Mouse (Mus musculus) intestine, embryonic 14.5 days (tissue): ENCODE results near the gene Mettl23. TPM values are rescaled to one million over a fixed set of nuclear protein-coding genes. Genes with fewer than 3 reads are reported as not detected.

Experiments used
- ATAC-seq: fragments of 200-750 bp; cut with Nextera tagmentation; replicated peaks from 2 replicates; pipeline ENCODE4 v1.8.0; 2017; ENCODE audit warnings: low read depth, moderate number of reproducible peaks, moderate TSS enrichment, moderate library complexity; ENCODE audit not compliant: low FRiP score, low TSS enrichment
- DNase-seq: peaks from one replicate; pipeline ENCODE4 v3.0.0-alpha.2; 2018; ENCODE audit warnings: low spot score
- H3K27ac ChIP-seq: fragments of 300-500 bp; sonication (generic); 2 replicates; pipeline ENCODE4 v1.5.1; 2014; ENCODE audit warnings: low read depth, mild to moderate bottlenecking, control low read depth
- H3K27me3 ChIP-seq: fragments of 300-500 bp; sonication (generic); replicated peaks from 2 replicates; pipeline ENCODE4 v1.6.1; 2014; ENCODE audit warnings: low read length, control low read depth; ENCODE audit not compliant: control insufficient read depth, insufficient read depth
- H3K36me3 ChIP-seq: fragments of 300-500 bp; sonication (generic); 2 replicates; pipeline ENCODE4 v1.6.1; 2014; ENCODE audit warnings: low read length, control low read depth; ENCODE audit not compliant: control insufficient read depth, insufficient read depth
- H3K4me1 ChIP-seq: fragments of 300-500 bp; sonication (generic); replicated peaks from 2 replicates; pipeline ENCODE4 v1.6.1; 2014; ENCODE audit warnings: low read length, control low read depth, mixed read lengths; ENCODE audit not compliant: control insufficient read depth, insufficient read depth
- H3K4me2 ChIP-seq: fragments of 300-500 bp; sonication (generic); 2 replicates; pipeline ENCODE4 v1.6.1; 2014; ENCODE audit warnings: low read length
- H3K4me3 ChIP-seq: fragments of 300-500 bp; sonication (generic); 2 replicates; pipeline ENCODE4 v1.5.1; 2014; ENCODE audit warnings: low read depth, low read length, control low read depth, mixed read lengths
- H3K9ac ChIP-seq: fragments of 300-500 bp; sonication (generic); 2 replicates; pipeline ENCODE4 v1.6.1; 2014; ENCODE audit warnings: mild to moderate bottlenecking, low read length
- H3K9me3 ChIP-seq: fragments of 300-500 bp; sonication (generic); 2 replicates; pipeline ENCODE4 v1.6.1; 2016; ENCODE audit warnings: low read length, control low read depth; ENCODE audit not compliant: control insufficient read depth
- WGBS: fragments of 180-500 bp; shearing (Covaris S2); extraction: QIAGEN DNeasy Blood & Tissue Kit; methylation state at CpG from one replicate; pipeline ENCODE4 v1.1.7; 2014; 5-methylcytosine and 5-hydroxymethylcytosine counted together
- polyA plus RNA-seq: library from polyadenylated mRNA; unstranded; fragments of >200 nt; fragmentation: Nextera tagmentation; extraction: Ambion mirVana; gene quantifications from 2 replicates; pipeline ENCODE4 v1.2.1, GENCODE M21; 2014

Mettl23 gene
- polyA plus RNA-seq, 1 experiment from 2014 or later = 70.3 TPM

DNA sequence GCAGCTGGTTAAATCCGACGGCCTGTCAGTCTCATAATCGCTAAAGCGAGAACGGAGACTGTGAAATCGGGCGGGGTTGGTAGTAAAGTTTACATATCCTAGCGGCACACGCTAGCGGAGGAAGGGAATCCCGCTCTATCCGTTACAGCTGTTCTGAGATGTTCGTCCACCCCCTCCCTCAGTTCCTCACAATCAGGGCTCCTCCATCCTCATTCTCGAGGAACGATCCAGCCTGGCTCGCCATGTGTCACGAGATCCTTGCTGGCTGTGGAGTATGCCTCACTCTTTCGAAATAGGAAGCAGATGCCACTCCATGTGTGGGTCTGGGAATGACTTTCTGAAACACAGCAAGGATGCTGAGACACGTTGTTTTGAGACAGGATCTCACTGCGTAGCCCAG, 30.9 kb downstream of the Mettl23 start:
- no peak for DNase-seq
- no peak for ATAC-seq
- Histone ChIP-seq H3K9me3 (no peaks in the 10 kb centered on the region), H3K4me3 (no peak overlapping the region), H3K27ac (no peak overlapping the region), H3K4me2 (no peak overlapping the region), H3K36me3 (peaks cover 51% of the 10 kb centered on the region), H3K4me1 (no peaks in the 10 kb centered on the region), H3K27me3 (no peaks in the 10 kb centered on the region), H3K9ac (no peak overlapping the region)
- 92% methylated on average over 20 of the region's 20 CpGs for WGBS

DNA sequence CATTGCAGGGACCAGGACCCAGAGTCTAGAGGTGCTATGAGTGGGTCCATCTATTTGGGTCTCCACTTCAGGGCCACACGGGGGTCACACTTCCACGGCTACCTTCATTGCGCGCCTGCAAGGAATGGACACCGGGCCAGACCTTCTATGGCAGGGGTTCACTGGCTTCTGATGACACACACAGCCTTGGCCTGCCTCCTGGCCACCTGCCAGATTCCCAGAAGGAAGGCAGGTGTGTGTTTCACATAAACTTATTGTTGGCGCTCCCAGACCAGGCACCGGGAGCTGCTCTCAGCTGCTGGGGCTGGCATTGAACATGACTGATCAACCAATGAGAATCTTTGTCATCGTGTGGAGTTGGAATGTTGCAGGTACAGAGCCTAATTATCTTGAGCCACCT, 35.4 kb downstream of the Mettl23 start:
- Histone ChIP-seq H3K9me3 (no peaks in the 10 kb centered on the region), H3K27ac (no peak overlapping the region), H3K27me3 (no peaks in the 10 kb centered on the region), H3K4me3 (no peak overlapping the region), H3K4me2 (no peak overlapping the region), H3K36me3 (peaks cover 16% of the 10 kb centered on the region), H3K9ac (no peak overlapping the region), H3K4me1 (no peaks in the 10 kb centered on the region)
- 78% methylated on average over 8 of the region's 8 CpGs for WGBS
- ATAC-seq = no peak
- DNase-seq = no peak

DNA sequence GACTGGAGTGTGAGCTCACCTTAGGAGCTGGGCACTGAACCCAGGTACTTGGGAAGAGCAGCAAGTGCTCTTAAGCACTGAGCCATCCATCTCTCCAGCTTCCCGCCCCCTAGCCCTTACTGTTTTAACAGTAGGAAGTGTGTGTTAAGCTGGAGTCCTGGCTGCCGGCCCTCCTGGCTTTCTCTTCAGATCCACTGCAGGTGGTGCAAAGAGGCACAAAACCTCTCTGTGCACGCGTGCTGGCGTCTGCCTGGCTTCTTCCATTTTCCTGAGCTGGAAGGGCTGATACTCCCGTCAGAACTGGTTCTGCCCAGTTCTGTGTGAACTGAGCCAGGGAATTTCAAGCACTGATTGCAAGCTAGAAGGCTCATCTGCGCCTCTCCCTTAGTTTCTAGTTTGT, 37.8 kb downstream of the Mettl23 start:
- Histone ChIP-seq H3K9me3 (no peaks in the 10 kb centered on the region), H3K36me3 (0 out of 2 replicates have a peak, but pooled peaks cover under 1% of the 10 kb centered on the region), H3K4me1 (peaks cover 4% of the 10 kb centered on the region; the same call in 1 of the 2 replicates), H3K27me3 (no peaks in the 10 kb centered on the region), H3K4me2 (no peak overlapping the region), H3K9ac (no peak overlapping the region), H3K27ac (no peak overlapping the region), H3K4me3 (no peak overlapping the region)
- ATAC-seq (no peak), DNase-seq (no peak)
- 59% methylated on average over 7 of the region's 7 CpGs for WGBS

DNA sequence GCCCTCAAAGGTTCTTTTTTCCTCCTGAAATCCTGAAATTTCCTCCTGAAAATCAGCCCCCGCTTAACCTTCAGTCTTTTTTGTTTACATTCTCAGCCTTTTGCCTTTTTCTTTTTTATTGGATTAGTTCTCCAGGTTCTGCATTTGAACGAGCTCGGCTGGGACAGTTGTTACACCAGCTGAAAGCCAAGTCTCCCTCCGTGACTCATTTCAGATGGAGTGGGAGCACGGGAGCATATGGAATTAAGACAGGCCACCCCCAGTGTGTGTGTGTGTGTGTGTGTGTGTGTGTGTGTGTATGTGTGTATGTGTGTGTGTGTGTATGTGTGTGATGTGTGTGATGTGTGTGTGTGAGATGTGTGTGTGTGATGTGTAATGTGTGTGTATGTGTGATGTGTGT, 38.4 kb downstream of the Mettl23 start:
- Histone ChIP-seq H3K4me1 (peaks cover 4% of the 10 kb centered on the region; the same call in 1 of the 2 replicates), H3K36me3 (no peaks in the 10 kb centered on the region), H3K4me3 (no peak overlapping the region), H3K27me3 (no peaks in the 10 kb centered on the region), H3K9ac (no peak overlapping the region), H3K9me3 (no peaks in the 10 kb centered on the region), H3K27ac (no peak overlapping the region), H3K4me2 (no peak overlapping the region)
- no peak for DNase-seq
- ATAC-seq = no peak
- WGBS = 59% methylated on average over 5 of the region's 5 CpGs

DNA sequence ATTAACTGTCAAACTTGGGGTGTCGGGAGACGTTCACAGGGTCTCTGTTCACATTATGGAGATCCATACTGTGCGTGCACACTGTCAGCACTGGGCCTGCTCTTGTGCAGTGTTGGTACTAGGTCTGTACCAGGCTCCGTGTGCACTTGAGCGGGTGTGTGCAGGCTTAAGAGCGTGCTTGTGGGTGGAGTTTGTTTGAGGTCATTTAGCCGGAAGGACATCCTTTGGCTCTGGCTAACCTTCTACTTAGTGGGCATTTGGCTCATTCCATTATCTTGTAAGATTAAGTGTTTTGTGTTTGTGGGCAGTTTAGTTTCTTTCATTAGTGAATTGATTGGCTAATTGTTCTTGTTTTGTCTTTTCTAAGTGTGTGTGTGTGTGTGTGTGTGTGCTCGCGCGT, 39.4 kb downstream of the Mettl23 start:
- no peak overlapping the region for H3K4me2 ChIP-seq
- no peak for DNase-seq
- H3K4me3 ChIP-seq = no peak overlapping the region
- H3K9ac ChIP-seq = no peak overlapping the region
- no peaks in the 10 kb centered on the region for H3K27me3 ChIP-seq
- 74% methylated on average over 10 of the region's 10 CpGs for WGBS
- peaks cover 4% of the 10 kb centered on the region; the same call in 1 of the 2 replicates for H3K4me1 ChIP-seq
- ATAC-seq = no peak
- H3K9me3 ChIP-seq = no peaks in the 10 kb centered on the region
- no peaks in the 10 kb centered on the region for H3K36me3 ChIP-seq
- no peak overlapping the region for H3K27ac ChIP-seq

DNA sequence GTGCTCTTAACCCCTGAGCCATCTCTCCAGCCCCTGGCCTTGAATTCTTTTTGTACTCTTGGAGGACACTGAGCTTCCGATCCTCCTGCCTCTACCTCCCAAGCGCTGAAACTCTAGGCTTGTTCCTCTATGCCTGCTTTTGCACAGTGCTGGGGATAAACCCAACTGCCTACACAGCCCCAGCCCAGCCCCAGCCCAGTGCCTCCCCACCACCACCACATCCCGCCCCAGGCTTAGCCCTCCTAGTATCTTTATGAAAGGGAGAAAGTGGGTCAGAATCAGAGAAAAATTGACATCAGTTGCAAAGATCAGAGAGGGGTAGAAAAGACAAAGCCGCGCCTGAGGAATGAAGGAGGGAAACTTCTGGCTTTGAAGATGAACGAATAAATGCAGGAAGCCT, 41.0 kb downstream of the Mettl23 start:
- DNase-seq = no peak
- no peak overlapping the region for H3K4me2 ChIP-seq
- no peak overlapping the region for H3K4me3 ChIP-seq
- 86% methylated on average over 6 of the region's 6 CpGs for WGBS
- no peaks in the 10 kb centered on the region for H3K27me3 ChIP-seq
- H3K4me1 ChIP-seq = peaks cover 4% of the 10 kb centered on the region; the same call in 1 of the 2 replicates
- no peak for ATAC-seq
- H3K9me3 ChIP-seq = no peaks in the 10 kb centered on the region
- H3K9ac ChIP-seq = no peak overlapping the region
- no peaks in the 10 kb centered on the region for H3K36me3 ChIP-seq
- H3K27ac ChIP-seq = no peak overlapping the region

DNA sequence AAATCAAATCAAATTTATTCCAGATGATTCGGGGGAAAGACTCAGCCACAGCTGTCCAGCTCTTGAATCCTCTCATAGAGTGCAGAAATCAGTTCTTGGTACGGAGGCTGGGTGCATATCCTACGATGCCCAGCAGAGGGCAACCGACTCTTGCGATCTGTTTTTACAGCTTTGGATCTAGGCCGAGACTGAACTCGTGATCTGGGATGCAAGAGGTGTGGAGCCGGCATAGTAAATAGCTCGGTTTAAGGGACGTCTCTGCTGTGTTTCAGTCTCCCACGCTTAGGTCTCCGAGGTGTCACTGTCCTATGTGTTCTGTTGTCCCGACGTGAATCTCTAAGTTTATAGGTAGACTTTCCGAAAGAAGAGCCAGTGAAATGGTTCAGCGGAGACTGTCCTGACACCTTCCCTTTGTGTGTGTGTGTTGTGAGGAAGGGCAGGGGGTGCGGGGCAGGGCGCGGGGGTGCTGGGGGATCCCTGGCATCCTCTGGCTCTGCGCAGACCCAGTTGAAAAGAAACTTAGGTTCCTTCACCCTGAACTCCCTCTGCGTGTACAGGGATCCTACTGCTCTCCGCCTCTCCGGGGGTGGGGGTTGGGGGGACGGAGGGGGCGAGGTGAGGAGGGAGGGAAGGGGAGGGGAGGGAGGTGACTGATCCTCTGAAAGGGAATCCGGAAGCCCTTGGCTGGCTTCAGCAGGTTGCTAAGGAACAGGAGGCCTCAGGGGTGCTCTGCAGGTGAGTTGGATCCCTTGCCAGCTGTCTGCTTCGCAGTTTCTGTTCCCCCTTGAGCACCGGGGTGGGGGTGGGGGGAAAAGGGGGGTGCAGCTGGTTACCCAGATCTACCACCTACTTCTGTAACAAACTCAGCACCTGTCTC, 42.4 kb downstream of the Mettl23 start:
- Histone ChIP-seq H3K27ac (no peak overlapping the region), H3K4me3 (peak overlapping the region; percentile 21), H3K27me3 (0 out of 2 replicates have a peak, but pooled peaks cover 1% of the 10 kb centered on the region), H3K36me3 (no peaks in the 10 kb centered on the region), H3K4me2 (peak overlapping the region; percentile 53), H3K9ac (peak overlapping the region; percentile 7; the same call in 1 of the 2 replicates), H3K9me3 (no peaks in the 10 kb centered on the region), H3K4me1 (peaks cover 4% of the 10 kb centered on the region; the same call in 1 of the 2 replicates)
- 4% methylated on average over 28 of the region's 28 CpGs for WGBS
- peak; percentile 93 for DNase-seq
- peak; percentile 43; the same call in 1 of the 2 replicates for ATAC-seq

DNA sequence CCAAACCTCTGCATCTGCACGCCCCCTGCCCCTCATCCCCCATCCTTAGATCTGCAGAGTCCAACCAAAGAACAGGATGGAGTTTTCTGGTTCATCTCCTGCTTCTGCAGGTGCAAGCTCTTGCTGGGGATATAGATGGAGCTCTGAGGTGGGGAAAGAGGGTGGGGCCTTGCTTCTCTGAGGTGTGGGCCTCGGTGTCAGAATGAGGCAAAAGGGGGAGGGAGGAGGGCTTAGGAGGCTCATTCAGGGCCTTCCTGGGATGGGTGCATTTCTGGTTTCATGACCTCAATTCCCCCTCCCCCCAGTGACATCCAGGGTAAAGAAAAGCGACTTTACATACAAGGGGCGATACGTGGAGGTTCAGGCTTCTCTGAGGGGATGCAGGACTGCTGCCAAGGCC, 44.1 kb downstream of the Mettl23 start:
- 0 out of 2 replicates have a peak, but pooled peaks cover 3% of the 10 kb centered on the region for H3K27me3 ChIP-seq
- peaks cover 4% of the 10 kb centered on the region; the same call in 1 of the 2 replicates for H3K4me1 ChIP-seq
- H3K9me3 ChIP-seq = no peaks in the 10 kb centered on the region
- H3K36me3 ChIP-seq = no peaks in the 10 kb centered on the region
- H3K4me3 ChIP-seq = no peak overlapping the region
- no peak overlapping the region for H3K27ac ChIP-seq
- no peak overlapping the region for H3K4me2 ChIP-seq
- DNase-seq (no peak), ATAC-seq (no peak)
- H3K9ac ChIP-seq = no peak overlapping the region
- WGBS = 52% methylated on average over 5 of the region's 5 CpGs
